Mouse (Mus musculus) kidney, embryonic 14.5 days (tissue): Measurements from ENCODE around the gene Gm21987. TPM values are rescaled to one million over a fixed set of nuclear protein-coding genes. Genes with fewer than 3 reads are reported as not detected.
A peak's percentile ranks its signal among the peaks of the same experiment; 100 is the strongest.

Experiments used
- ATAC-seq: fragments of 200-750 bp; cut with Nextera tagmentation; 2 replicates; pipeline ENCODE4 v1.8.0; 2017; ENCODE audit warnings: moderate number of reproducible peaks, mild to moderate bottlenecking, moderate TSS enrichment, moderate library complexity; ENCODE audit not compliant: low FRiP score, low TSS enrichment
- H3K27ac ChIP-seq: fragments of 300-500 bp; sonication (generic); 2 replicates; pipeline ENCODE4 v1.5.1; 2014; ENCODE audit warnings: low read depth, mild to moderate bottlenecking, low read length, moderate library complexity, mixed read lengths
- H3K27me3 ChIP-seq: fragments of 300-500 bp; sonication (generic); 2 replicates; pipeline ENCODE4 v1.6.1; 2014; ENCODE audit warnings: mild to moderate bottlenecking, low read length; ENCODE audit not compliant: control insufficient read depth, insufficient read depth
- H3K36me3 ChIP-seq: fragments of 300-500 bp; sonication (generic); 2 replicates; pipeline ENCODE4 v1.6.1; 2014; ENCODE audit warnings: low read length, mixed read lengths; ENCODE audit not compliant: control insufficient read depth, insufficient read depth
- H3K4me1 ChIP-seq: fragments of 300-500 bp; sonication (generic); 2 replicates; pipeline ENCODE4 v1.6.1; 2014; ENCODE audit warnings: low read length, mixed read lengths; ENCODE audit not compliant: control insufficient read depth, insufficient read depth
- H3K4me2 ChIP-seq: fragments of 300-500 bp; sonication (generic); replicated peaks from 2 replicates; pipeline ENCODE4 v1.6.1; 2014; ENCODE audit warnings: low read depth, mild to moderate bottlenecking, low read length
- H3K4me3 ChIP-seq: fragments of 300-500 bp; sonication (generic); 2 replicates; pipeline ENCODE4 v1.5.1; 2014; ENCODE audit warnings: mild to moderate bottlenecking, low read length
- H3K9ac ChIP-seq: fragments of 300-500 bp; sonication (generic); 2 replicates; pipeline ENCODE4 v1.6.1; 2014; ENCODE audit warnings: low read depth, mild to moderate bottlenecking, low read length, moderate library complexity
- H3K9me3 ChIP-seq: fragments of 300-500 bp; sonication (generic); 2 replicates; pipeline ENCODE4 v1.6.1; 2016; ENCODE audit warnings: low read length; ENCODE audit not compliant: control insufficient read depth
- WGBS: fragments of 180-500 bp; shearing (Covaris S2); extraction: QIAGEN DNeasy Blood & Tissue Kit; methylation state at CpG from one replicate; pipeline ENCODE4 v1.1.7; 2014; 5-methylcytosine and 5-hydroxymethylcytosine counted together
- polyA plus RNA-seq: library from polyadenylated mRNA; unstranded; fragments of >200 nt; fragmentation: Nextera tagmentation; extraction: Ambion mirVana; gene quantifications from 2 replicates; pipeline ENCODE4 v1.2.1, GENCODE M21; 2014

The Gm21987 gene
- polyA plus RNA-seq, 1 experiment from 2014 or later = not detected

DNA sequence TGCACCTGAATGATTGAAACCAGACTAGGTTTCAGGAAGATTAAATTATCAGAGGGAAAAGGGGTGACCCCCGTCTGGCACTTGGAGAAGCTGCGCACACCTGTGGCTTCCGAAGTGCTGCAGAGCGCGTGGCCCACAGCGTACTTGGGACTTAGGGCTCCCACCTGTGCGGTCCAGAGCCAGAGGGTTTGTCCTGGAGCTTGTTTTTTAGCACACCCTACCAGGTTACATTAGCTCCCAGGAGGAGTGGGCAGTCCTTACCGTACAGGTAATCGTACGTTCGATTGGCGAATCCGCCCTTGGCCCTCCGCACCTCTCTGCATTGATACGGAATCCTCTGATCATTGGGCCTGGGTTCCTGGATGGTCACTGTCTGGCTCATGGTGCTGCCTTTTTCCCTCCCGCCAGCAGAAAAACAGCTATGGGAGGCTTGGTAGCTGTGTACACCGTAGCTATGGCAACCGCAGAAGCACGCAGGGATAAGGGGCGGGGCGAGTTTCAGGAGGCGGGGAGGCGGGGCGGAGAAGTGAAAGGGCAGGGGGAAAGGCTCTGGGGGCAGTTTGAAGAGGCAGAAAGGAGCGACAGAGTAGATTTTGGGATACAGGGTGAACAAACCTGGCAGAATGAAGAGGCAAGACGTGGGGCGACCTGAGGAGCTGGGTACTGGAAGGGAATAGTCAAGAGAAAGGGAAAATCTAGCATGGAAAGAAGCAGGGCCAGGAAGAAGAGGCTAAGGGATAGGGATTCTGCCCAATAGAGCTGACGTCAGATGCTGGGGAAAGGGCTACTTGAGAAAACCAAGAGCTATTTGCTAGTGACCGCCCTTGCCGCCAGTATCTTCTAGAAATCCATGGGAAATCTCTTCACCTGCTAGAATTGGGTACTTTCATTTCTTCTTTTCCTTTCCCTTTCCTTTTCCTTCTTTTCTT is 5.2 kb upstream of the Gm21987 start, which contains the start of gene Maats1:
Gene Maats1, minus strand, starts transcription at position 748 of the 929 bp plus-strand sequence.
- Histone ChIP-seq H3K4me1 (no peaks in the 10 kb centered on the region), H3K9ac (peak within 1 kb of the TSS; percentile 38; the same call in 1 of the 2 replicates), H3K27ac (no peak within 1 kb of the TSS), H3K9me3 (no peaks in the 10 kb centered on the region), H3K4me3 (peak within 1 kb of the TSS; percentile 35), H3K27me3 (no peaks in the 10 kb centered on the region), H3K4me2 (peak within 1 kb of the TSS; percentile 48), H3K36me3 (no peaks in the 10 kb centered on the region)
- peak; percentile 92 for ATAC-seq
- 8% methylated on average over 30 of the region's 30 CpGs for WGBS

DNA sequence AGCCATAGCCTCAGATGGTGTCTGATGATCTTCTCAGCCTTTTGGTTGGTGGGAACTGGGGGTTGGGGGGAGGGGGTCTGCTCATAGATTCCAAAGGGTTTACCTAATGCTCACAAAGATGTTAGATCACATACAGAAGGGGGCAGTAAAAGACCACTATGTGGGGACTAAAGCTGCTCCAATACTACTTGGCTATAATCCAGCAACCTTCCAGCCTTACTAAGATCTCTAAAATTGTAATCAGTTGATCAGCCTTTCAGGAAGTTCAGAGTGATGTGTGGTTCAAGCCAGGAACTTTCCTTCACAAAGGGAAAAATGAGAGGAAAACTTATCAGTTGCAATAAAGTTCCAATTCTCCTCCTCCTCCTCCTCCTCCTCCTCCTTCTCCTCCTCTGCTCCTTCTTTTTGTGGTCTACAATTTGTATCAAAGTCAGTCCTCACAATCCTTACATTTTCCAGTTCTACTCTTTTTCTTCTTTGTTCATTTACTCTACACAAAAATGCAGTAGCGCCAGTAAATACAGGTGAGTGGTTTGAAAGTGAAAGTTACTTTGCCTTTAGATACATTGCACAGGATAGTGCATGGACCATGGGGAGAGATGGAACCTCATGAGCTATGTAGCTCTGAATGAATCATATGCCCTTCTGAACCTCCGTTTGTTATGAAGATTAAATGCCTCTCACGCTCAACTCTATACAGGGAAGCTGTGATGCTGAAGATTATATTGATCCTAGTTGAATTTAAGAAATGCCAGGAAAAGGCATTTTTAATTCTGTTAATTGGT is 1.7 kb upstream of the Gm21987 start:
- H3K27me3 ChIP-seq = no peaks in the 10 kb centered on the region
- H3K4me2 ChIP-seq = no peak overlapping the region
- no peak overlapping the region for H3K9ac ChIP-seq
- no peak overlapping the region for H3K4me3 ChIP-seq
- 0 out of 2 replicates have a peak, but pooled peaks cover 5% of the 10 kb centered on the region for H3K4me1 ChIP-seq
- 86% methylated on average over 3 of the region's 3 CpGs for WGBS
- peak; percentile 28; the same call in 1 of the 2 replicates for ATAC-seq
- no peaks in the 10 kb centered on the region for H3K9me3 ChIP-seq
- peaks cover 7% of the 10 kb centered on the region for H3K36me3 ChIP-seq
- H3K27ac ChIP-seq = no peak overlapping the region

DNA sequence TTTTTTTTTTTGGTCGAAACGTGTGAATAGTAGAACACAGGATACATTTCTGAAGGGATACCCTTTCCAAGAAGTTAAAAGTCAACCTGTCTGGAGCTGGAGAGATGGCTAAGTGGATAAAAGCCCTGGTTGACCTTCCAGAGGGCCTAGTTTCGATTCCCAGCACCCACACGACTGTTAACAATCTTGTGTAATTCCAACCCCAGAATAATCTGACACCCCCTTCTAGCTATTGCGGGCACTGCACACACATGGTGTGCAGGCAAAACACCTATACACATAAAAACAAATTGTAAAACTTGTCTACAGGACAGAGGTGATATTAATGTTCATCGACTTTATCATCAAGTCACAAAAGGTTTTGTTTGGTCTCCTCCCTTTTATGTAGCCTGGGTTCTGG is 748 bp downstream of the Gm21987 start:
- H3K27ac ChIP-seq = no peak overlapping the region
- no peak for ATAC-seq
- 0 out of 2 replicates have a peak, but pooled peaks cover 5% of the 10 kb centered on the region for H3K4me1 ChIP-seq
- H3K36me3 ChIP-seq = peaks cover 28% of the 10 kb centered on the region
- H3K9ac ChIP-seq = peak overlapping the region; percentile 86; the same call in 1 of the 2 replicates
- no peaks in the 10 kb centered on the region for H3K27me3 ChIP-seq
- H3K4me3 ChIP-seq = peak overlapping the region; percentile 85
- peak overlapping the region; percentile 58 for H3K4me2 ChIP-seq
- H3K9me3 ChIP-seq = no peaks in the 10 kb centered on the region
- WGBS = 63% methylated on average over 6 of the region's 6 CpGs

DNA sequence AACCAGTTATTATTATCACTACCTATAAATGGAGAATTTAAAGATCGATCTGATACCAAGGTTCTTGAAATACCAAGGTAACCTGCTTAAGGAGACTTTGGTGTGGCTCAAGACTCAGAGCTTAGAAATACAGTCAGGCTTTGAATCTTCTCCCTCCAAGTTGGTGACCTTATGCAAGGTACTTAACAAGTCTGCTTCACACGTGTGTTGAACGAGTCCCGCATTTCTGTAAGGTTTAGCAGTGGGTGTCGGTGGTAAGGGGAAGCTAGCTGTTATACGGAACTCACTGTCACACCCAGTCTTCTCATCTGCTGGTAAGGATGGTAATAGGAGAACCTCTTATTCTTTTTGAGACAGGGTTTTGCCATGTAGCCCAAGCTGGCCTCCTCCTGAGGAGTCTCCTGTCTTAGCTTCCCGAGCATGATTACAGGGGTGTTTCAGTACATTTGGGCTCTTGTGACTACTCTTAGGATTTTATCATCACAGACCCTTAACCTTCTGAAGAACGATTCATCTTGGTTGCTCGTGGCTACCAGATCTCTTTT is 1.4 kb downstream of the Gm21987 start:
- Histone ChIP-seq H3K9me3 (no peaks in the 10 kb centered on the region), H3K4me3 (no peak overlapping the region), H3K27ac (no peak overlapping the region), H3K27me3 (no peaks in the 10 kb centered on the region), H3K36me3 (peaks cover 28% of the 10 kb centered on the region), H3K9ac (peak overlapping the region; percentile 86; the same call in 1 of the 2 replicates), H3K4me1 (0 out of 2 replicates have a peak, but pooled peaks cover 5% of the 10 kb centered on the region), H3K4me2 (peak overlapping the region; percentile 58)
- no peak for ATAC-seq
- 89% methylated on average over 9 of the region's 9 CpGs for WGBS

DNA sequence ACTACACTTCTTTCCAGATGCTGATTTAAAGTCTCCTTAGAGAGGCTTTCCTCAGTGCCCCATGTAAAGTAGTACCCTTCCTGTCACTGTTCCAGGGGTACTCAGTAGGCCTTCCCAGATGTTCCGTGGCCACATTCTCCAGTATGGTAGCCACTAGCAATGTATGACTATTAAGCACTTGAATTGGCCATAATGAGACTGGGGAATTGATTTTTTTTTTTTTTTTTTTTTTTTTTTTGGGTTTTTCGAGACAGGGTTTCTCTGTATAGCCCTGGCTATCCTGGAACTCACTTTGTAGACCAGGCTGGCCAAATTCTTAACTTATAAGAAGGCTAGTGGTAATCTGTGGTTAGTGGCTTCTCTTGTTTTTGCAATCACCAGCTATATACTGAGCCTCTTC is 3.0 kb downstream of the Gm21987 start:
- H3K4me1 ChIP-seq = 0 out of 2 replicates have a peak, but pooled peaks cover 5% of the 10 kb centered on the region
- no peaks in the 10 kb centered on the region for H3K9me3 ChIP-seq
- H3K36me3 ChIP-seq = peaks cover 28% of the 10 kb centered on the region
- H3K4me3 ChIP-seq = no peak overlapping the region
- ATAC-seq = no peak
- no peak overlapping the region for H3K9ac ChIP-seq
- H3K4me2 ChIP-seq = no peak overlapping the region
- H3K27me3 ChIP-seq = no peaks in the 10 kb centered on the region
- H3K27ac ChIP-seq = no peak overlapping the region
- WGBS = 97% methylated on average over 2 of the region's 2 CpGs

DNA sequence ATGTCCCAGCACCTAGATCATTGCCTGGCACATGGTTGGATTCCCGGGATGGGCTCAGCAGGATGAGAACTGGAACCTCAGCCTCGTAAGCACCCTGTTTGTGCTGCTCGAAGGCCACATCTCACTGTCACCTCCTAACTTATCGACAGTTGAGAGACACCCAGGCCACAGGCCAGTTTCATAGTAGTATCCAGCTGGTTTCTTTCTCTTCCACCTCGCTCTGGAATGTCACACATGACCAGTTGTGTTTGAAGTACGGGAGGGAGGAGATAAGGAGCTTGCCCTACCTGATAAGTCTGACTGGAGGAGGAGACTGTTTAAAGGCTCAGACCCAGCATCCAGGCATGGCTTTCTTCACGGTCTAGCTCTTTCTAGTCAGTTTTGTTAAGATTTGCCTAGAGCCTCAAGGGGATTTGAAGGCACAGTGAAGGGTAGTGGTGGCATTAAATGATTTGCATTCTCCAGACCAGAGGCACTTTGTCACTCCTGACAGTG is 3.6 kb downstream of the Gm21987 start:
- 70% methylated on average over 7 of the region's 7 CpGs for WGBS
- H3K4me1 ChIP-seq = 0 out of 2 replicates have a peak, but pooled peaks cover 5% of the 10 kb centered on the region
- no peak for ATAC-seq
- H3K9me3 ChIP-seq = no peaks in the 10 kb centered on the region
- H3K4me3 ChIP-seq = no peak overlapping the region
- H3K4me2 ChIP-seq = no peak overlapping the region
- no peak overlapping the region for H3K27ac ChIP-seq
- no peak overlapping the region for H3K9ac ChIP-seq
- no peaks in the 10 kb centered on the region for H3K27me3 ChIP-seq
- H3K36me3 ChIP-seq = peaks cover 28% of the 10 kb centered on the region

DNA sequence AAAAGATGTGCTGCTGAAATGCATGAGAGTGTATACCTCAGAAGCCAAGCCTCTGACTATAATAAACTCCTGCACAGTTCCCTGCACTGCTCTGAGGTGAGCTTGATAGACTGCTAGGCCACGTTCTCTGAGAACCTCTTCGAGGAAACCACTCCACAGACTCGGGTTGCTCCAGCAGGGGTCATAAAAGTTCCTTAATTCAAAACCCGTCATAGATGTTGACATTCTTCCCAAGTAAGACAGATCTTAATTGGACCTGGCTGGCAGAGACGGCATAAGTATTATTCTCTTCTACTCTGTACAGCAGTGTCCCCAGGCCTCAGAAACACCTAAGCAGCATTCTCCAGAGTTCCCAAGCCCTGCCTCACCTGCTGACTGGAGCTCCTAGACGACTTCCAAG is 4.1 kb downstream of the Gm21987 start:
- peaks cover 28% of the 10 kb centered on the region for H3K36me3 ChIP-seq
- H3K4me3 ChIP-seq = no peak overlapping the region
- no peak overlapping the region for H3K4me2 ChIP-seq
- H3K9ac ChIP-seq = no peak overlapping the region
- H3K9me3 ChIP-seq = no peaks in the 10 kb centered on the region
- H3K4me1 ChIP-seq = 0 out of 2 replicates have a peak, but pooled peaks cover 5% of the 10 kb centered on the region
- ATAC-seq = no peak
- 81% methylated on average over 6 of the region's 6 CpGs for WGBS
- no peak overlapping the region for H3K27ac ChIP-seq
- no peaks in the 10 kb centered on the region for H3K27me3 ChIP-seq

DNA sequence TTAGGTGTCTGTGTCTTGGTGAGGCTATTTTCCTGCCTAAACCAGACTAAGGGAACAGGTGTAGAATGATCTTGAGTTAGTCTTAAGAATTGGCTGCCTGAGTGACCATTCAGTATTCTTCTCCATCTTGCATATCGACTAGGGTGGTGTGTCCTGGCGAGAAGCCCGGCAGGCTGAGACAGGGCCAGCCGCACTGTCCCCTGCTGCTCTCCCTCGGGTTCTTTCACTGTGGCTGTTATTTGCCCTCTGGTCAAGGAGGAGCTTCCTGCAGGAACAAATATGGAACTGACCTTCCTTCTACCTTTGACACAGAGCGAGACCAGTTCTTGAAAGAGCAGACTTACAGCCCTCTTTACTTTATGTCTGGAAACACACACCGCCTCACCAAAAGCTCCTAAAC is 5.2 kb downstream of the Gm21987 start:
- Histone ChIP-seq H3K36me3 (peaks cover 28% of the 10 kb centered on the region), H3K9ac (no peak overlapping the region), H3K27me3 (no peaks in the 10 kb centered on the region), H3K4me1 (0 out of 2 replicates have a peak, but pooled peaks cover 5% of the 10 kb centered on the region), H3K4me3 (no peak overlapping the region), H3K27ac (no peak overlapping the region), H3K9me3 (no peaks in the 10 kb centered on the region), H3K4me2 (no peak overlapping the region)
- 87% methylated on average over 7 of the region's 7 CpGs for WGBS
- ATAC-seq = no peak
